Mouse (Mus musculus): ENCODE data around the gene Ciao2b. TPM values are rescaled to one million over a fixed set of nuclear protein-coding genes. Genes with fewer than 3 reads are reported as not detected.

The Ciao2b gene
- total and polyA plus RNA-seq, 3 experiments: 78.7 to 110 TPM; not detected in 1

GRCm38 (mm10) chr8:104632486-104632885 is 9.3 kb downstream of the Ciao2b start:
- no peak overlapping the region for H3K27ac ChIP-seq (ENCODE audit: control insufficient read depth, low read depth, low read length)
- H3K27me3 ChIP-seq (ENCODE audit: control insufficient read depth in 1 of 2, insufficient read depth in 2 of 2, low read length in 2 of 2): no peaks in the 10 kb centered on the region
- no peak for DNase-seq (ENCODE audit: low read depth, low spot score)
- no peaks in the 10 kb centered on the region for H3K9me3 ChIP-seq (replicated peaks; ENCODE audit: insufficient read depth, low read length)
- peaks cover 6 to 20% of the 10 kb centered on the region in 2 experiments for H3K4me1 ChIP-seq (ENCODE audit: control insufficient read depth in 1 of 2, insufficient read depth in 2 of 2, low read length in 2 of 2)
- peaks cover 0 to 8% of the 10 kb centered on the region in 2 experiments; a peak in 2 of 4 replicates for H3K36me3 ChIP-seq (ENCODE audit: control insufficient read depth in 1 of 2, insufficient read depth in 2 of 2, low read length in 2 of 2)
- H3K4me3 ChIP-seq (ENCODE audit: control insufficient read depth in 1 of 2, insufficient read depth in 1 of 2, low read depth in 2 of 2, low read length in 2 of 2): no peak overlapping the region
- no peak overlapping the region for H3K9ac ChIP-seq (ENCODE audit: control insufficient read depth, low read depth, low read length, poor library complexity, severe bottlenecking)
- H3K79me2 ChIP-seq (ENCODE audit: control insufficient read depth, insufficient read depth, low read length, poor library complexity): no peaks in the 10 kb centered on the region
- TF ChIP-seq JUND (IDR thresholded peaks at IDR 0.05; ENCODE audit: low read depth, low read length) (no peak), GABPA (IDR thresholded peaks at IDR 0.05; ENCODE audit: low read depth, low read length) (no peak), TBP (IDR thresholded peaks at IDR 0.05; ENCODE audit: low read depth, low read length) (no peak), MEF2A (IDR thresholded peaks at IDR 0.05; ENCODE audit: extremely low read depth, insufficient replicate concordance, low read depth, low read length, poor library complexity, severe bottlenecking) (no peak)

GRCm38 (mm10) chr8:104631975-104632374 is 9.8 kb downstream of the Ciao2b start:
- no peaks in the 10 kb centered on the region for H3K9me3 ChIP-seq (replicated peaks; ENCODE audit: insufficient read depth, low read length)
- H3K36me3 ChIP-seq (ENCODE audit: control insufficient read depth in 1 of 2, insufficient read depth in 2 of 2, low read length in 2 of 2): peaks cover 0 to 8% of the 10 kb centered on the region in 2 experiments; a peak in 2 of 4 replicates
- H3K79me2 ChIP-seq (ENCODE audit: control insufficient read depth, insufficient read depth, low read length, poor library complexity): no peaks in the 10 kb centered on the region
- H3K4me1 ChIP-seq (ENCODE audit: control insufficient read depth in 1 of 2, insufficient read depth in 2 of 2, low read length in 2 of 2): peaks cover 6 to 20% of the 10 kb centered on the region in 2 experiments
- H3K27ac ChIP-seq (ENCODE audit: control insufficient read depth, low read depth, low read length): peak overlapping the region; percentile 33; the same call in 1 of the 2 replicates
- H3K9ac ChIP-seq (ENCODE audit: control insufficient read depth, low read depth, low read length, poor library complexity, severe bottlenecking): peak overlapping the region; percentile 39; the same call in 1 of the 2 replicates
- DNase-seq (ENCODE audit: low read depth, low spot score): no peak
- TF ChIP-seq EP300 (IDR thresholded peaks at IDR 0.05; ENCODE audit: low read depth in 1 of 2, low read length in 2 of 2): no peak
- no peak for TF ChIP-seq MAX (IDR thresholded peaks at IDR 0.05; ENCODE audit: low read length)
- no peak for TF ChIP-seq TBP (IDR thresholded peaks at IDR 0.05; ENCODE audit: low read depth, low read length)
- no peak for TF ChIP-seq RAD21 (IDR thresholded peaks at IDR 0.05; ENCODE audit: low read depth, low read length)
- no peak for TF ChIP-seq MXI1 (IDR thresholded peaks at IDR 0.05; ENCODE audit: low read depth, low read length)
- TF ChIP-seq POLR2A (IDR thresholded peaks at IDR 0.05; ENCODE audit: control insufficient read depth in 1 of 2, insufficient read depth in 1 of 2, low read depth in 1 of 2, low read length in 2 of 2, poor library complexity in 1 of 2): no peak
- no peak for TF ChIP-seq RCOR1 (IDR thresholded peaks at IDR 0.05; ENCODE audit: low read depth, low read length)
- TF ChIP-seq MYB (IDR thresholded peaks at IDR 0.05; ENCODE audit: low read depth, low read length): no peak
- TF ChIP-seq JUND (IDR thresholded peaks at IDR 0.05; ENCODE audit: low read depth, low read length): no peak
- no peak for TF ChIP-seq ELF1 (IDR thresholded peaks at IDR 0.05; ENCODE audit: low read depth, low read length)
- TF ChIP-seq CHD2 (IDR thresholded peaks at IDR 0.05; ENCODE audit: low read length): no peak
- TF ChIP-seq MEF2A (IDR thresholded peaks at IDR 0.05; ENCODE audit: extremely low read depth, insufficient replicate concordance, low read depth, low read length, poor library complexity, severe bottlenecking): no peak
- TF ChIP-seq UBTF (IDR thresholded peaks at IDR 0.05; ENCODE audit: borderline replicate concordance, insufficient read depth, low read depth, low read length): no peak
- no peak for TF ChIP-seq ZKSCAN1 (IDR thresholded peaks at IDR 0.05; ENCODE audit: low read depth, low read length)
- TF ChIP-seq CHD1 (IDR thresholded peaks at IDR 0.05; ENCODE audit: low read depth, low read length): no peak
- no peak for TF ChIP-seq GATA1 (IDR thresholded peaks at IDR 0.05; ENCODE audit: low read depth, low read length)
- H3K27me3 ChIP-seq (ENCODE audit: control insufficient read depth in 1 of 2, insufficient read depth in 2 of 2, low read length in 2 of 2): no peaks in the 10 kb centered on the region
- H3K4me3 ChIP-seq (ENCODE audit: control insufficient read depth in 1 of 2, insufficient read depth in 1 of 2, low read depth in 2 of 2, low read length in 2 of 2): no peak overlapping the region

Measured in MEL (cell line).